ENCODE assay signal across 8 mouse cellular contexts in genomic region chr12:20815121-20815520, GRCm38 (mm10).
DNase-seq lines count a peak whose midpoint lies in the region; ATAC-seq and TF ChIP-seq lines count a peak whose summit lies in the region.
"Not testable (repeated sequence)": the region's sequence is repeated elsewhere in the genome, so short reads cannot be mapped to it uniquely, and the experiment has no call there.

No protein-coding gene starts in this region.

- H3K4me2 ChIP-seq in forebrain, embryonic 14.5 days (ENCODE audit: low read length): not testable (repeated sequence)
- peak overlapping the region; percentile 58 for H3K4me2 ChIP-seq in heart, embryonic 15.5 days
- H3K4me2 ChIP-seq in intestine, embryonic 14.5 days (ENCODE audit: low read length): peak overlapping the region; percentile 34
- peak overlapping the region; percentile 52 for H3K4me2 ChIP-seq in limb, embryonic 13.5 days (replicated peaks)
- H3K4me2 ChIP-seq in lung, embryonic 14.5 days: peak overlapping the region; percentile 45
- H3K4me2 ChIP-seq in neural tube, embryonic 13.5 days: peak overlapping the region; percentile 34

- H3K27ac ChIP-seq in brown adipose tissue, adult 24 weeks (replicated peaks; ENCODE audit: low read depth, low read length); forebrain, embryonic 14.5 days (ENCODE audit: low read depth, low read length); intestine, embryonic 14.5 days (ENCODE audit: low read depth); limb, embryonic 13.5 days; lung, embryonic 14.5 days (ENCODE audit: low read depth); neural tube, embryonic 13.5 days (replicated peaks): not testable (repeated sequence)
- H3K27ac ChIP-seq in heart, embryonic 15.5 days: 0 out of 2 replicates have a peak overlapping the region, but pooled peaks have one; percentile 34

- peaks cover 23% of the 10 kb centered on the region for H3K9me3 ChIP-seq in forebrain, embryonic 14.5 days (replicated peaks; ENCODE audit: control insufficient read depth, low read length)
- H3K9me3 ChIP-seq in heart, embryonic 15.5 days (replicated peaks); intestine, embryonic 14.5 days (ENCODE audit: control insufficient read depth, low read length): not testable (repeated sequence)
- peaks cover 35% of the 10 kb centered on the region for H3K9me3 ChIP-seq in limb, embryonic 13.5 days
- H3K9me3 ChIP-seq in lung, embryonic 14.5 days (ENCODE audit: low read depth, low read length): peaks cover 16% of the 10 kb centered on the region; the same call in 1 of the 2 replicates
- H3K9me3 ChIP-seq in neural tube, embryonic 13.5 days: peaks cover 44% of the 10 kb centered on the region

- not testable (repeated sequence) for H3K27me3 ChIP-seq in forebrain, embryonic 14.5 days (replicated peaks; ENCODE audit: control insufficient read depth, insufficient read depth, low read length); heart, embryonic 15.5 days; intestine, embryonic 14.5 days (replicated peaks; ENCODE audit: control insufficient read depth, insufficient read depth, low read length); lung, embryonic 14.5 days (ENCODE audit: insufficient read depth, low read length); neural tube, embryonic 13.5 days
- H3K27me3 ChIP-seq in limb, embryonic 13.5 days: peaks cover 14% of the 10 kb centered on the region

- peak overlapping the region; percentile 43 for H3K4me3 ChIP-seq in brown adipose tissue, adult 24 weeks (ENCODE audit: insufficient read depth, low read depth, low read length)
- H3K4me3 ChIP-seq in forebrain, embryonic 14.5 days (ENCODE audit: low read depth, low read length): peak overlapping the region; percentile 14; the same call in 1 of the 2 replicates
- peak overlapping the region; percentile 51 for H3K4me3 ChIP-seq in heart, embryonic 15.5 days
- peak overlapping the region; percentile 32 for H3K4me3 ChIP-seq in intestine, embryonic 14.5 days (ENCODE audit: low read depth, low read length)
- peak overlapping the region; percentile 43 for H3K4me3 ChIP-seq in limb, embryonic 13.5 days
- H3K4me3 ChIP-seq in lung, embryonic 14.5 days (ENCODE audit: low read depth, low read length): peak overlapping the region; percentile 38
- peak overlapping the region; percentile 35 for H3K4me3 ChIP-seq in neural tube, embryonic 13.5 days

- WGBS in forebrain, embryonic 14.5 days: 36% methylated on average over 40 of the region's 40 CpGs
- 17% methylated on average over 40 of the region's 40 CpGs for WGBS in heart, embryonic 15.5 days
- 27% methylated on average over 40 of the region's 40 CpGs for WGBS in intestine, embryonic 14.5 days
- WGBS in limb, embryonic 13.5 days: 23% methylated on average over 40 of the region's 40 CpGs
- WGBS in lung, embryonic 14.5 days: 19% methylated on average over 40 of the region's 40 CpGs
- WGBS in neural tube, embryonic 13.5 days: 26% methylated on average over 40 of the region's 40 CpGs

- not testable (repeated sequence) for H3K9ac ChIP-seq in forebrain, embryonic 14.5 days (ENCODE audit: low read length); lung, embryonic 14.5 days; neural tube, embryonic 13.5 days
- H3K9ac ChIP-seq in heart, embryonic 15.5 days: peak overlapping the region; percentile 46
- H3K9ac ChIP-seq in intestine, embryonic 14.5 days (ENCODE audit: low read length): 0 out of 2 replicates have a peak overlapping the region, but pooled peaks have one; percentile 17
- H3K9ac ChIP-seq in limb, embryonic 13.5 days: peak overlapping the region; percentile 48; the same call in 1 of the 2 replicates

- not testable (repeated sequence) for TF ChIP-seq CTCF in lung, embryonic 14.5 days (IDR thresholded peaks at IDR 0.05; ENCODE audit: low read depth)

- H3K36me3 ChIP-seq in forebrain, embryonic 14.5 days (ENCODE audit: control insufficient read depth, insufficient read depth, low read length); heart, embryonic 15.5 days; intestine, embryonic 14.5 days (ENCODE audit: control insufficient read depth, insufficient read depth, low read length); limb, embryonic 13.5 days; lung, embryonic 14.5 days (ENCODE audit: insufficient read depth); neural tube, embryonic 13.5 days: not testable (repeated sequence)

- H3K4me1 ChIP-seq in brown adipose tissue, adult 24 weeks (ENCODE audit: control insufficient read depth, insufficient read depth, insufficient read length, low read length); forebrain, embryonic 14.5 days (ENCODE audit: control insufficient read depth, insufficient read depth, low read length); heart, embryonic 15.5 days (replicated peaks); intestine, embryonic 14.5 days (replicated peaks; ENCODE audit: control insufficient read depth, insufficient read depth, low read length); limb, embryonic 13.5 days; lung, embryonic 14.5 days (ENCODE audit: insufficient read depth); neural tube, embryonic 13.5 days (replicated peaks): not testable (repeated sequence)

- ATAC-seq in forebrain, embryonic 14.5 days; heart, embryonic 15.5 days (replicated peaks; ENCODE audit: insufficient number of reproducible peaks, insufficient read depth, low FRiP score, low read depth); neural tube, embryonic 13.5 days (ENCODE audit: low read depth): not testable (repeated sequence)
- peak; percentile 67 for ATAC-seq in intestine, embryonic 14.5 days (replicated peaks; ENCODE audit: low FRiP score, low TSS enrichment, low read depth)
- ATAC-seq in limb, embryonic 13.5 days (ENCODE audit: low FRiP score, low read depth): 0 out of 2 replicates have a peak, but pooled peaks have one; percentile 15
- 0 out of 2 replicates have a peak, but pooled peaks have one; percentile 24 for ATAC-seq in lung, embryonic 14.5 days (ENCODE audit: insufficient read depth)

- not testable (repeated sequence) for DNase-seq in forebrain, embryonic 14.5 days (ENCODE audit: low spot score); intestine, embryonic 14.5 days (ENCODE audit: low spot score); lung, embryonic 14.5 days
- DNase-seq in thymus, postnatal 36 days: peak; percentile 1 to 2
